Mouse (Mus musculus) Patski (cell line): ENCODE measurements around the gene Syt16. TPM values are rescaled to one million over a fixed set of nuclear protein-coding genes. Genes with fewer than 3 reads are reported as not detected.

Experiments used
- ATAC-seq: fragments of 100-300 bp; one replicate; pipeline ENCODE4 v1.8.0; 2021
- CTCF ChIA-PET: fragments of 350-600 bp; sonication (Branson Sonifier 250); formaldehyde crosslinking; loops from one replicate; lab custom pipeline; 2022; ENCODE audit warnings: inconsistent platforms; lab: Charles Lee
- POLR2A ChIA-PET: fragments of 350-600 bp; sonication (Branson Sonifier 250); formaldehyde crosslinking; loops from one replicate; lab custom pipeline; 2022; ENCODE audit warnings: antibody characterized with exemption, inconsistent platforms; lab: Charles Lee
- DNase-seq: peaks from one replicate; pipeline ENCODE4 v3.0.0-alpha.2; 2011; ENCODE audit warnings: low read depth, low spot score
- H3K27me3 ChIP-seq: fragments of 371-371 bp; one replicate; pipeline ENCODE4 v1.5.1; 2021
- CTCF ChIP-seq: fragments of 100-300 bp; IDR thresholded peaks from one replicate; pipeline ENCODE4 v1.5.1; 2021
- in situ Hi-C: fragments of 300-500 bp; cut with MboI; formaldehyde crosslinking; loops from 3 replicates; pipeline ENCODE4 v1.11.1; 2018; ENCODE audit warnings: low pct_unique_long_range_greater_than_20kb, mixed read lengths
- polyA plus RNA-seq: library from polyadenylated mRNA; unstranded; gene quantifications from one replicate; pipeline ENCODE4 v1.2.3, GENCODE M21; 2021

The Syt16 gene
- polyA plus RNA-seq, 1 experiment from 2014 or later = not detected

GRCm38 (mm10) chr12:74303418-74304294 is 306.2 kb downstream of the Syt16 start:
- DNase-seq = no peak
- ChIA-PET POLR2A (no interaction called here), CTCF (no interaction called here)
- TF ChIP-seq CTCF = no peak
- no peak for ATAC-seq
- in situ Hi-C loops = loop anchor here (25.0 kb wide), 1 partner anchor 1334 kb away; no protein-coding TSS in a partner anchor
- peaks cover 19% of the 10 kb centered on the region for H3K27me3 ChIP-seq

- no peak for ATAC-seq
- POLR2A ChIA-PET = no interaction called here
- DNase-seq = no peak
- CTCF ChIA-PET = interaction anchor here (1.0 kb wide), 1 partner anchor 20 kb away, joined by 3 read pairs; no protein-coding TSS in a partner anchor
- TF ChIP-seq CTCF = no peak
- no peaks in the 10 kb centered on the region for H3K27me3 ChIP-seq
- in situ Hi-C loops = loop anchor here (25.0 kb wide), 1 partner anchor 1325 kb away; no protein-coding TSS in a partner anchor
Observed at GRCm38 (mm10) chr12:74312611-74313010, 315.1 kb downstream of the Syt16 start.

GRCm38 (mm10) chr12:74315221-74315620 is 317.8 kb downstream of the Syt16 start:
- CTCF ChIA-PET = interaction anchor here (1.6 kb wide), 1 partner anchor 21 kb away, joined by 3 read pairs; no protein-coding TSS in a partner anchor
- POLR2A ChIA-PET = no interaction called here
- ATAC-seq = no peak

GRCm38 (mm10) chr12:74316344-74316973 is 319.0 kb downstream of the Syt16 start, which contains the start of gene Gm11042:
Gene Gm11042, minus strand, starts transcription at chr12:74316394.
- no peak for ATAC-seq
- in situ Hi-C loops = loop anchor here (25.0 kb wide), 1 partner anchor 1321 kb away; no protein-coding TSS in a partner anchor
- no peak for TF ChIP-seq CTCF
- ChIA-PET CTCF (interaction anchor here (0.8 to 1.4 kb wide), 2 partner anchors 27 to 42 kb away, joined by 3 read pairs; no protein-coding TSS in a partner anchor), POLR2A (no interaction called here)
- DNase-seq = no peak
- H3K27me3 ChIP-seq = no peaks in the 10 kb centered on the region

More at GRCm38 (mm10) chr12:74315221-74315620, 317.8 kb downstream of the Syt16 start:
- no peaks in the 10 kb centered on the region for H3K27me3 ChIP-seq
- no peak for DNase-seq
- no peak for TF ChIP-seq CTCF
- in situ Hi-C loops = loop anchor here (25.0 kb wide), 1 partner anchor 1322 kb away; no protein-coding TSS in a partner anchor

GRCm38 (mm10) chr12:74316989-74317759 is 319.7 kb downstream of the Syt16 start:
- ChIA-PET CTCF (interaction anchor here (0.8 to 1.4 kb wide), 2 partner anchors 28 to 43 kb away, joined by 3 read pairs; no protein-coding TSS in a partner anchor), POLR2A (no interaction called here)
- no peaks in the 10 kb centered on the region for H3K27me3 ChIP-seq
- DNase-seq = no peak
- in situ Hi-C loops = loop anchor here (25.0 kb wide), 1 partner anchor 1320 kb away; no protein-coding TSS in a partner anchor
- peak; percentile 80 for ATAC-seq
- TF ChIP-seq CTCF = peak; percentile 69

- H3K27me3 ChIP-seq = no peaks in the 10 kb centered on the region
- TF ChIP-seq CTCF = peak; percentile 89
- in situ Hi-C loops = loop anchor here (25.0 kb wide), 1 partner anchor 1317 kb away; no protein-coding TSS in a partner anchor
- ChIA-PET CTCF (interaction anchor here (0.9 to 1.4 kb wide), 2 partner anchors 12 to 517 kb away, joined by 3 read pairs; no protein-coding TSS in a partner anchor), POLR2A (no interaction called here)
- ATAC-seq = peak; percentile 47
- DNase-seq = no peak
Observed at GRCm38 (mm10) chr12:74320318-74320717, 322.9 kb downstream of the Syt16 start.

GRCm38 (mm10) chr12:74321981-74322380 is 324.5 kb downstream of the Syt16 start:
- H3K27me3 ChIP-seq = peaks cover 5% of the 10 kb centered on the region
- ATAC-seq = no peak
- in situ Hi-C loops = loop anchor here (25.0 kb wide), 1 partner anchor 1315 kb away; no protein-coding TSS in a partner anchor
- no peak for TF ChIP-seq CTCF
- CTCF ChIA-PET = no interaction called here
- DNase-seq = no peak
- POLR2A ChIA-PET = no interaction called here

Other genes with a start within 250 kb of the Syt16 start
- 253 TPM for gene Hif1a, start 96.3 kb upstream of the Syt16 start, polyA plus RNA-seq
- gene Gm49321, start 60.0 kb upstream of the Syt16 start, polyA plus RNA-seq = 8.7 TPM
- 16.5 TPM for gene Snapc1, start 33.2 kb upstream of the Syt16 start, polyA plus RNA-seq